Mouse (Mus musculus) stomach, embryonic 14.5 days (tissue): ENCODE data around the gene Ikzf3. TPM values are rescaled to one million over a fixed set of nuclear protein-coding genes. Genes with fewer than 3 reads are reported as not detected.
A peak's percentile ranks its signal among the peaks of the same experiment; 100 is the strongest.

Experiments
- ATAC-seq: fragments of 200-750 bp; cut with Nextera tagmentation; 2 replicates; pipeline ENCODE4 v1.8.0; 2017; ENCODE audit warnings: low read depth, moderate TSS enrichment; ENCODE audit not compliant: insufficient number of reproducible peaks, insufficient read depth, low FRiP score
- H3K27ac ChIP-seq: fragments of 300-500 bp; sonication (generic); 2 replicates; pipeline ENCODE4 v1.5.1; 2014; ENCODE audit warnings: mild to moderate bottlenecking, low read length, moderate library complexity, mixed read lengths
- H3K27me3 ChIP-seq: fragments of 300-500 bp; sonication (generic); 2 replicates; pipeline ENCODE4 v1.6.1; 2014; ENCODE audit warnings: low read length, control low read depth, mixed read lengths; ENCODE audit not compliant: control insufficient read depth, insufficient read depth
- H3K36me3 ChIP-seq: fragments of 300-500 bp; sonication (generic); 2 replicates; pipeline ENCODE4 v1.6.1; 2014; ENCODE audit warnings: mild to moderate bottlenecking, control low read depth, low read length, moderate library complexity, mixed read lengths; ENCODE audit not compliant: control insufficient read depth, insufficient read depth
- H3K4me1 ChIP-seq: fragments of 300-500 bp; sonication (generic); 2 replicates; pipeline ENCODE4 v1.6.1; 2014; ENCODE audit warnings: low read length, control low read depth, mixed read lengths; ENCODE audit not compliant: control insufficient read depth, insufficient read depth
- H3K4me2 ChIP-seq: fragments of 300-500 bp; sonication (generic); replicated peaks from 2 replicates; pipeline ENCODE4 v1.6.1; 2014; ENCODE audit warnings: low read depth, low read length, control low read depth
- H3K4me3 ChIP-seq: fragments of 300-500 bp; sonication (generic); 2 replicates; pipeline ENCODE4 v1.5.1; 2014; ENCODE audit warnings: low read depth, low read length, control low read depth
- H3K9ac ChIP-seq: fragments of 300-500 bp; sonication (generic); replicated peaks from 2 replicates; pipeline ENCODE4 v1.6.1; 2014; ENCODE audit warnings: low read depth, mild to moderate bottlenecking, control low read depth, low read length, moderate library complexity, mixed read lengths
- H3K9me3 ChIP-seq: fragments of 300-500 bp; sonication (generic); 2 replicates; pipeline ENCODE4 v1.6.1; 2016; ENCODE audit warnings: low read depth, low read length, control low read depth; ENCODE audit not compliant: control insufficient read depth
- WGBS: fragments of 180-500 bp; shearing (Covaris S2); extraction: QIAGEN DNeasy Blood & Tissue Kit; methylation state at CpG from one replicate; pipeline ENCODE4 v1.1.7; 2014; 5-methylcytosine and 5-hydroxymethylcytosine counted together
- polyA plus RNA-seq: library from polyadenylated mRNA; unstranded; fragments of >200 nt; fragmentation: Nextera tagmentation; extraction: Ambion mirVana; gene quantifications from 2 replicates; pipeline ENCODE4 v1.2.1, GENCODE M21; 2014

The Ikzf3 gene
- polyA plus RNA-seq, 1 experiment from 2014 or later, result 0.23 TPM

DNA sequence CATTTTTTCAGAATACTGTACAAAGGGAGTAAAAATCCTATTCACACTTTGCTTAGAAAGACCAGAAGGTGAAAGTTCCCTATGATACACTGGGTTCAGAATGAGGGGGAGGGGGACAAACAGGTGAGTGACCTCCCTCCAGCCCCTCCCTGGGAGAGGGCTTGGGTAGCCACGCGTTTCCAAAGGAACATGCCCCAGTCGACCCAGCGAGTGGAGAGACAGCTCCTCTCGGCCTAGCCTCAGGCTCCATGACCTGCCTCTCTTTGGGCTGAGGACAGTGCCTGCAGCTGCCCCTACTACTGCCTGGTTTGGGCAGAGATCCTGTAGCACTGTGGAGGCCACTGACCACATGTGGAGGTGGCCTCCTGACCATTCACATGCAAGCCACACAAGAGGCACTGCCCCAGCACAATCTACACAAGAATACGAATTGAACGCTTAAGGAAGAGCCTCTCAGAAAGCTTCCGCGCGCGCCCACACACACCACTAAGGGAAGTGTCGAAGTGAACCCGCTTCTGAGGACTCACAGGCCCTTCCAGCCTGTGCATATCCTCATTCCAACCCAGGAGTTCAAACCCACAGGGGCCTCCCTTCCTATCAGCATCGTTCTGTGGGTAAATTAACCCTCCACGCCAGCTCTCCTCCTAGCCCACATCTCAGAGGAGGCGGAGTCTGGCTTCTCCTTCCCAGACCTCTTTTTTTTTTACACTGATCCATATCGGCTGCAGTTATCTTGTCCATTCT, 35.6 kb upstream of the Ikzf3 start:
- H3K4me3 ChIP-seq, result no peak overlapping the region
- H3K4me2 ChIP-seq, result no peak overlapping the region
- peaks cover 15% of the 10 kb centered on the region for H3K36me3 ChIP-seq
- no peak for ATAC-seq
- H3K4me1 ChIP-seq, result peaks cover 10% of the 10 kb centered on the region
- H3K27me3 ChIP-seq, result no peaks in the 10 kb centered on the region
- H3K27ac ChIP-seq, result no peak overlapping the region
- no peak overlapping the region for H3K9ac ChIP-seq
- no peaks in the 10 kb centered on the region for H3K9me3 ChIP-seq
- 70% methylated on average over 17 of the region's 17 CpGs for WGBS

DNA sequence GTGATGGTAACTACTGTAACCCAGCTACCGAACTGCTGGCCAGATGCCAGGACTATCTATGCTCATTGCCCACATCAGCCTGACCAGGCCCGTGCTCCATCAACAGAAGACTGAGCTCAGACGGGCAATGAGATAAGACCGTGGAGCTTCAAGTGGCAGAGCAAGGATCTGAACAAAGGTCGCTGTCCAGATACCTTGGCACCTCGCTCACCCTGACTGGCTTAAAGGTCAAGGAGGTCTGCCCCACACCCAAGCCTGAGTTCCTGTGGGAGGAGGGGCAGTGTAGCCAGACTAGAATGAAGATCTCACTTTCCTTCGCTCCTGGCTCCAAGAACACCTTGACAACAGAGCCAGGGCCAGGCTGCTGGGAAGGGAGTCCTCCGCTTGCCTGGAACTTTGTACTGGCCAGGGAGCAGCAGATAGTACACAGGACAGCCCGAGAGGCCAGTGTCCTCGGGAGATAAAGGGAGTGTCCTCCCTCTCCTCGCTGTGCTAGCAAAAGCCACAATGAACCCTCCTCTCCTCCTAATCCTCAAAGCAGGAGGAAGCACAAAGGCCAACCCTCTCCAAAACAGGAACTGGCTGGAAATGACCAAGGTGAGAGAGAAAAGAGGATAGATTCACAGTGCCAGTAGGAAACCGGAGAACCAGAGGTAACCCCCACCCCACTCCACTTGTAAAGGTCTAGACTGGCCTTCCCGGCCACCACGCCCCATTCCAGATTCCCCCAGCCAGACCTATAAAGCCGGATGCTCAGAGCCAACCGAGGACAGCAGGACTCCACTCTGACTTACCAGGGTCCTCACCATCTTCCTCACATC, 34.7 kb upstream of the Ikzf3 start:
- Histone ChIP-seq H3K9me3 (no peaks in the 10 kb centered on the region), H3K27ac (no peak overlapping the region), H3K36me3 (peaks cover 15% of the 10 kb centered on the region), H3K4me2 (no peak overlapping the region), H3K4me3 (no peak overlapping the region), H3K9ac (no peak overlapping the region), H3K4me1 (peaks cover 2% of the 10 kb centered on the region), H3K27me3 (no peaks in the 10 kb centered on the region)
- ATAC-seq, result 0 out of 2 replicates have a peak, but pooled peaks have one; percentile 42
- 69% methylated on average over 16 of the region's 16 CpGs for WGBS

DNA sequence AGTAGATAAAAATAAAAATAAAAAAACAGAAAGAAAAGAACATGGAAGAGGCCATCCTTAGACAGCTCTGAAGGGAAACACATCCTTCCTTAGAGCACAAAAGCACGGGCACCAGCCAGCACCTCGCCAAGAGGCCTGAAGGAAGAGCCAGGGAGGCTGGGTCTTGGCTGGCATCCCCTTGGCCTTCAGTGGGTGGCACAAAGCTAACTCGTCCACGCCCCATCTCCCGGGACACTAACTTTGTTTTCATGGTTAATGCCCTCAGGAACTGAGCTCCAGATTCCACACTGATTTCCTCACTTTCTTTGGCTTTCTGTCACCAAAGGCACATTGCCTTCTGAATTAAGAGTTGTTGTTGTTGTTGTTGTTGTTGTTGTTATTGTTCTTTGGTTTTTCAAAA, 31.9 kb upstream of the Ikzf3 start:
- H3K9me3 ChIP-seq, result no peaks in the 10 kb centered on the region
- no peak overlapping the region for H3K4me3 ChIP-seq
- WGBS, result 90% methylated on average over 5 of the region's 5 CpGs
- H3K4me1 ChIP-seq, result no peaks in the 10 kb centered on the region
- peaks cover 12% of the 10 kb centered on the region for H3K36me3 ChIP-seq
- no peak overlapping the region for H3K9ac ChIP-seq
- H3K27me3 ChIP-seq, result no peaks in the 10 kb centered on the region
- H3K27ac ChIP-seq, result no peak overlapping the region
- H3K4me2 ChIP-seq, result no peak overlapping the region
- ATAC-seq, result no peak

DNA sequence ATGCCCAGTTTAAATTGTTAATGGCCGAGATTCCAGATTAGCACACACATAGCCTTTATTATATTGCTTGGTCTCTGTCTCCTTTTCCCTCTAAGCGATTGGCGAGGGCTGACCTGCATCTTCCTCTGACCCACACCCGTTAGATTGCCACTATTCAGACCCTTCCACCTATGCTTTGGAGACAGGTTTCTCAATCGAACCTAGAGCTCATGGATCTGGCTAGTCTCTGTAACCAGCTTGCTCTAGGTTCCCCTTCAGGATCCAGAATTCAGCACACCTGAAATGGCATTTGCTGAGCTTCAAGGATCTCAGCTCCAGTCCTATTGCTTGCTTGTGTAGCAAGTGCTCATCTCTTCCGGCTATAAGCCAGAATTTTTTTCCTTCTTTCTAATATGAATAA, 23.6 kb upstream of the Ikzf3 start:
- Histone ChIP-seq H3K36me3 (no peaks in the 10 kb centered on the region), H3K4me3 (no peak overlapping the region), H3K9ac (no peak overlapping the region), H3K27ac (no peak overlapping the region), H3K4me1 (no peaks in the 10 kb centered on the region), H3K4me2 (no peak overlapping the region), H3K27me3 (no peaks in the 10 kb centered on the region), H3K9me3 (no peaks in the 10 kb centered on the region)
- 77% methylated on average over 6 of the region's 6 CpGs for WGBS
- ATAC-seq, result no peak

DNA sequence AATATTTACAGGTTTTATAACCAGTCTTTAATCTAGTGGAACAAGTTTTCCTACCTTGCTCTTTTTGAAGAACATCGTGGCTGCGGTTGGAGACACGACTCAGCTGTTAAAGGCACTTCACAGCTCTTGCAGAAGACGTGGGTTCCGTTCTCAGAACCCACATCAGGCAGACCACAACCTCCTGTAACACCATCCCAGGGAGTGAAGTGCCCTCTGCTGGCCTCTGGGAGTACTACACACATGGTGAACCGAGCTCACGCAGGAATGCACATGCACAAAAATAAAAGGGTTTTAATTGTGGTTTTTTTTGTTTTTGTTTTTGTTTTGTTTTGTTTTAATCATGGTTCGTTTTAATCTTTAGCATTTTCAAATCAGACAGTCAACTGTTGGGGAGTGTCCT, 22.5 kb upstream of the Ikzf3 start:
- H3K36me3 ChIP-seq, result no peaks in the 10 kb centered on the region
- WGBS, result 87% methylated on average over 8 of the region's 8 CpGs
- H3K4me3 ChIP-seq, result no peak overlapping the region
- no peaks in the 10 kb centered on the region for H3K4me1 ChIP-seq
- H3K4me2 ChIP-seq, result no peak overlapping the region
- no peaks in the 10 kb centered on the region for H3K9me3 ChIP-seq
- H3K27ac ChIP-seq, result no peak overlapping the region
- no peak overlapping the region for H3K9ac ChIP-seq
- ATAC-seq, result no peak
- no peaks in the 10 kb centered on the region for H3K27me3 ChIP-seq

DNA sequence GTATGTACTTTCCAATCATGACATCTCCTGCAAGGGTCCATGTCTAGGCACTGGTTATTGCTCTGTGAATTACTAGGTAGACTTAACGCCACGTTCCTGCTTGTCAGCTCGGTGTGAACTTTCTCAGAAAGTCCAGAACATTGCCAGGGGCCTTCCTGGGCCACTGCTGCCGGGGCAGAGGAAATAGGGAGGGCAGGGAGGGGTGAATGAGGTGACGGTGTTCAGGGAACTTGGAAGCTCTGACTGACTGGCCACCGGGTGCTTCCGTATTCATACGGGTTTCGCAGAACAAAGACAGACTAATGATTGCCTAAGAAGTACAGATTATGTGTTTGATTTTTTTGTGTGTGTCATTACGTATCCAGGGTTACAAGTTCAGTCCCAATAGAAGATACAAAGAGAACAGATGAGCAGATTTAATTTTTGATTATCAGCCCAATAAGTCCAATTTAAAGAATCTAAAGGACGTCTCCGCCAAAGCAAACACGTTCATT, 18.1 kb upstream of the Ikzf3 start:
- H3K4me3 ChIP-seq, result no peak overlapping the region
- no peak overlapping the region for H3K4me2 ChIP-seq
- ATAC-seq, result no peak
- H3K9ac ChIP-seq, result no peak overlapping the region
- no peak overlapping the region for H3K27ac ChIP-seq
- no peaks in the 10 kb centered on the region for H3K4me1 ChIP-seq
- H3K9me3 ChIP-seq, result no peaks in the 10 kb centered on the region
- WGBS, result 60% methylated on average over 13 of the region's 13 CpGs
- H3K36me3 ChIP-seq, result no peaks in the 10 kb centered on the region
- H3K27me3 ChIP-seq, result no peaks in the 10 kb centered on the region

DNA sequence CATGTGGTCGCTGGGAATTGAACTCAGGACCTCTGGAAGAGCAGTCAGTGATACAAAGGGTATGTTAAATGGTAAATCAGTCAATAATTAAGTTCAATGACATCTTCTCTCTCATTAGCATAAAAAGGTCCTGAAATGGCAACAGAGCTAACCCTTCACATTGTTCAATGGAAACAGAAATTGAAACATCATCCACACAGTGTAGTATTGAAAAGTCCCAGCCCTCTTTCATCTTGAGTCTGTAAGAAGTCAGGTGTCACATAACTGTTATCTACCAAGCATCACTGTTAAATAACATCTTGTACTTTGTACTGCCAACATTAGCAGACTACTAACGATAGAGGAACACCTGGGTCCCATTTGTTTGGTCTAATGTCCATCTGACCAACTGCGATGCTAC, 17.2 kb upstream of the Ikzf3 start:
- no peaks in the 10 kb centered on the region for H3K36me3 ChIP-seq
- H3K9ac ChIP-seq, result no peak overlapping the region
- no peak overlapping the region for H3K4me2 ChIP-seq
- H3K27me3 ChIP-seq, result no peaks in the 10 kb centered on the region
- 74% methylated on average over 3 of the region's 3 CpGs for WGBS
- no peak overlapping the region for H3K27ac ChIP-seq
- no peaks in the 10 kb centered on the region for H3K4me1 ChIP-seq
- H3K9me3 ChIP-seq, result no peaks in the 10 kb centered on the region
- no peak for ATAC-seq
- no peak overlapping the region for H3K4me3 ChIP-seq

DNA sequence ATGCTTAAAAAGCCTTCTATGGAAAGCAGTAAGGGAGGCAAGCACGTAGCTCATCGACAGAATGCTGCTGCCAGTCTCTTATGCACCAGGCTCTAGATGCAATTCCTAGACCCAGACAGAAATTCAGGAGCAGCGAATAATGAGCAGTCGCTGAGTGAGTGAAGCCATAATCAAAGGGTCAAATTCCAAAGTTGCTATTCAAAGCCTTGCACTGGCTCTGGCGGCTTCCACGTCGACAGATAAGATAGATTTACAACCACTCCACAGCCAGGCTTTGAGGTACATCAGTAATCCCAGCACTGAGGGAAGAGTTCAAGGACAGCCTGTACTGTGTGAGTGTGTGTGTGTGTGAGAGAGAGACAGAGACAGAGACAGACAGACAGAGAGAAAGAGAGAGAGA, 15.1 kb upstream of the Ikzf3 start:
- Histone ChIP-seq H3K27me3 (no peaks in the 10 kb centered on the region), H3K9ac (no peak overlapping the region), H3K4me1 (no peaks in the 10 kb centered on the region), H3K36me3 (no peaks in the 10 kb centered on the region), H3K4me2 (no peak overlapping the region), H3K9me3 (no peaks in the 10 kb centered on the region), H3K27ac (no peak overlapping the region), H3K4me3 (no peak overlapping the region)
- 16% methylated on average over 7 of the region's 7 CpGs for WGBS
- no peak for ATAC-seq
